Mouse (Mus musculus): ENCODE measurements around the gene Pdzd2. TPM values are rescaled to one million over a fixed set of nuclear protein-coding genes. Genes with fewer than 3 reads are reported as not detected.

The Pdzd2 gene
- polyA plus RNA-seq, 1 experiment from 2014 or later: 22.1 TPM

DNA sequence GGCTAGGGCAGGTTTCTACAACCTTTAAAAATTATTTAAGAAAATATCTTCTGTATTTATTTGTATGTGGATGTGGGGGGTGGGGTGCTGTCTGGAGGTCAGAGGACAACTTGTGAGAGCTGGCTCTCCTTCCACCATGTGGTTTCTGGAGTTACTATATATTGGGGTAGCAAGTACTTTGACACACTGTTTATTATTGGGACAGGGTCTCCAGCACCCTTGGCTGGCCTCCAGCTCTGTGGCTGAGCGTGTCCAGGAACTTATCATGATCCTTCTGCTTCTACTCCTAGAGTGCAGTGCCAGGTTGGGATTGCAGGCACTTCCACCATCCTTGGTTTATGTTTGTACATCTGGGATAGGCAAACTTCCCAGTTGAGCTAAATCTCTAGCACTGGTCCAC, 408.4 kb downstream of the Pdzd2 start:
- H3K27ac ChIP-seq (replicated peaks; ENCODE audit: low read depth, low read length): no peak overlapping the region
- H3K4me1 ChIP-seq (ENCODE audit: control insufficient read depth, insufficient read depth, low read length): no peaks in the 10 kb centered on the region
- H3K36me3 ChIP-seq (ENCODE audit: control insufficient read depth, insufficient read depth, low read length): no peaks in the 10 kb centered on the region; the same call in 1 of the 2 replicates
- ATAC-seq (ENCODE audit: insufficient number of reproducible peaks, low FRiP score, low TSS enrichment, low read depth) (no peak), DNase-seq (ENCODE audit: low spot score) (no peak)
- H3K4me3 ChIP-seq (ENCODE audit: low read depth, low read length): no peak overlapping the region
- 81% methylated on average over 1 of the region's 1 CpGs for WGBS
- no peak overlapping the region for H3K9ac ChIP-seq (ENCODE audit: low read length)
- no peak overlapping the region for H3K4me2 ChIP-seq (ENCODE audit: low read depth, severe bottlenecking)
- H3K27me3 ChIP-seq (ENCODE audit: control insufficient read depth, insufficient read depth, low read length): no peaks in the 10 kb centered on the region
- no peaks in the 10 kb centered on the region for H3K9me3 ChIP-seq (ENCODE audit: control insufficient read depth, low read length)

DNA sequence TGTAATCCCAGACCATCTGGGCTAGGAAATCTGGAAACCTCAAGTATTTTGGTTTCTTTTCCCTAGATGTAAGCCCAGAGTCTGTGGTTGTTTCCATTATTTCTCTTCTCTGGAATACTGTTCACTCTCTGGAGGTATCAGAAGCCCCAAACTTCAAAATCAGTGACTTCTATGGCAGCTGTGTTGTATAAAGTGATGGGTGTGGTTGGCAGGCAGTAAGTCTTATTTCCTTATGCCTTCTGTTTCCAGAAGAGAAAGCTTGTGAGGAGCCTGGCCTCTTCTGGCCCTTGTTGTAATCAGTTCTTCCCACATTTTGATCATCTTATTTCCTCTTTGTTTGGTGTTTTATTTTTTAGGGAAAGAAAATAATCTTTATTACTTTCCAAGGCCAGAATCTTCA, 408.8 kb downstream of the Pdzd2 start:
- H3K9ac ChIP-seq (ENCODE audit: low read length): no peak overlapping the region
- DNase-seq (ENCODE audit: low spot score) (no peak), ATAC-seq (ENCODE audit: insufficient number of reproducible peaks, low FRiP score, low TSS enrichment, low read depth) (no peak)
- H3K27ac ChIP-seq (replicated peaks; ENCODE audit: low read depth, low read length): no peak overlapping the region
- H3K9me3 ChIP-seq (ENCODE audit: control insufficient read depth, low read length): no peaks in the 10 kb centered on the region
- H3K27me3 ChIP-seq (ENCODE audit: control insufficient read depth, insufficient read depth, low read length): no peaks in the 10 kb centered on the region
- H3K4me2 ChIP-seq (ENCODE audit: low read depth, severe bottlenecking): no peak overlapping the region
- H3K4me1 ChIP-seq (ENCODE audit: control insufficient read depth, insufficient read depth, low read length): no peaks in the 10 kb centered on the region
- H3K36me3 ChIP-seq (ENCODE audit: control insufficient read depth, insufficient read depth, low read length): no peaks in the 10 kb centered on the region; the same call in 1 of the 2 replicates
- no peak overlapping the region for H3K4me3 ChIP-seq (ENCODE audit: low read depth, low read length)

- H3K4me3 ChIP-seq (ENCODE audit: low read depth, low read length): no peak overlapping the region
- no peaks in the 10 kb centered on the region for H3K4me1 ChIP-seq (ENCODE audit: control insufficient read depth, insufficient read depth, low read length)
- WGBS: 93% methylated on average over 3 of the region's 3 CpGs
- no peak overlapping the region for H3K27ac ChIP-seq (replicated peaks; ENCODE audit: low read depth, low read length)
- ATAC-seq (ENCODE audit: insufficient number of reproducible peaks, low FRiP score, low TSS enrichment, low read depth) (no peak), DNase-seq (ENCODE audit: low spot score) (no peak)
- H3K9ac ChIP-seq (ENCODE audit: low read length): no peak overlapping the region
- H3K27me3 ChIP-seq (ENCODE audit: control insufficient read depth, insufficient read depth, low read length): no peaks in the 10 kb centered on the region
- no peaks in the 10 kb centered on the region; the same call in 1 of the 2 replicates for H3K36me3 ChIP-seq (ENCODE audit: control insufficient read depth, insufficient read depth, low read length)
- H3K4me2 ChIP-seq (ENCODE audit: low read depth, severe bottlenecking): no peak overlapping the region
- H3K9me3 ChIP-seq (ENCODE audit: control insufficient read depth, low read length): no peaks in the 10 kb centered on the region
These were observed 409.3 kb downstream of the Pdzd2 start for GRCm38 (mm10) chr15:12330389-12330788.

DNA sequence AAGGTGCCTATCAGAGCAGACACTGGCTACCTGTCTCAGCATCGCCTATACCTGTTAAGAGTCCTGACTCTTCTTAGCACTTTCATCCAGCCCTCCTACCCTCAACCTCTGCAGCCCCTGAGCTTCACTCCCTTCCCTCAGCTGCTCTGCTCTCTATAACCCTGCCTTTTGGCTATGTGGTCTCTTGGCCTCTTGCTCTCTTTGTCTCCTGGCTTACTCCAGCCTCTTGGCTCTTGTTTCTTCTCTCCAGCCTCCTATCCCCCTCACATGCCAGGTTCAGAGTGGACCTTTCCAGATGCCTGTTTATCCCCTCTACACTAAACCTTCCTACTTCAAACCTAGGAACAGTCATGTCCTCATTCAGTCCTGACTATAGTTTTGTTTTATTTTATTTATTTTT, 415.4 kb downstream of the Pdzd2 start:
- Histone ChIP-seq H3K4me2 (ENCODE audit: low read depth, severe bottlenecking) (0 out of 2 replicates have a peak overlapping the region, but pooled peaks have one; percentile 8), H3K27me3 (ENCODE audit: control insufficient read depth, insufficient read depth, low read length) (no peaks in the 10 kb centered on the region), H3K36me3 (ENCODE audit: control insufficient read depth, insufficient read depth, low read length) (no peaks in the 10 kb centered on the region; the same call in 1 of the 2 replicates), H3K27ac (replicated peaks; ENCODE audit: low read depth, low read length) (no peak overlapping the region), H3K9me3 (ENCODE audit: control insufficient read depth, low read length) (no peaks in the 10 kb centered on the region), H3K9ac (ENCODE audit: low read length) (no peak overlapping the region), H3K4me3 (ENCODE audit: low read depth, low read length) (no peak overlapping the region), H3K4me1 (ENCODE audit: control insufficient read depth, insufficient read depth, low read length) (0 out of 2 replicates have a peak, but pooled peaks cover 4% of the 10 kb centered on the region)
- no peak for ATAC-seq (ENCODE audit: insufficient number of reproducible peaks, low FRiP score, low TSS enrichment, low read depth)
- DNase-seq (ENCODE audit: low spot score): no peak
- WGBS: 90% methylated on average over 1 of the region's 1 CpGs

- Histone ChIP-seq H3K4me2 (ENCODE audit: low read depth, severe bottlenecking) (peak overlapping the region; percentile 37), H3K4me3 (ENCODE audit: low read depth, low read length) (peak overlapping the region; percentile 93), H3K27me3 (ENCODE audit: control insufficient read depth, insufficient read depth, low read length) (no peaks in the 10 kb centered on the region), H3K9me3 (ENCODE audit: control insufficient read depth, low read length) (no peaks in the 10 kb centered on the region), H3K27ac (replicated peaks; ENCODE audit: low read depth, low read length) (no peak overlapping the region), H3K4me1 (ENCODE audit: control insufficient read depth, insufficient read depth, low read length) (0 out of 2 replicates have a peak, but pooled peaks cover 4% of the 10 kb centered on the region), H3K36me3 (ENCODE audit: control insufficient read depth, insufficient read depth, low read length) (no peaks in the 10 kb centered on the region; the same call in 1 of the 2 replicates), H3K9ac (ENCODE audit: low read length) (peak overlapping the region; percentile 96)
- WGBS: 11% methylated on average over 9 of the region's 9 CpGs
- ATAC-seq (ENCODE audit: insufficient number of reproducible peaks, low FRiP score, low TSS enrichment, low read depth): no peak
- no peak for DNase-seq (ENCODE audit: low spot score)
These were observed 416.9 kb downstream of the Pdzd2 start for GRCm38 (mm10) chr15:12322676-12323402.

GRCm38 (mm10) chr15:12321788-12322621, 417.7 kb downstream of the Pdzd2 start, which contains the start of gene 1810049J17Rik:
Gene 1810049J17Rik, minus strand, starts transcription at chr15:12321899.
- ATAC-seq (ENCODE audit: insufficient number of reproducible peaks, low FRiP score, low TSS enrichment, low read depth): 0 out of 2 replicates have a peak, but pooled peaks have one; percentile 31
- H3K36me3 ChIP-seq (ENCODE audit: control insufficient read depth, insufficient read depth, low read length): no peaks in the 10 kb centered on the region; the same call in 1 of the 2 replicates
- peak within 1 kb of the TSS; percentile 90 for H3K27ac ChIP-seq (replicated peaks; ENCODE audit: low read depth, low read length)
- no peaks in the 10 kb centered on the region for H3K9me3 ChIP-seq (ENCODE audit: control insufficient read depth, low read length)
- H3K9ac ChIP-seq (ENCODE audit: low read length): peak within 1 kb of the TSS; percentile 96
- H3K4me1 ChIP-seq (ENCODE audit: control insufficient read depth, insufficient read depth, low read length): 0 out of 2 replicates have a peak, but pooled peaks cover 4% of the 10 kb centered on the region
- H3K4me3 ChIP-seq (ENCODE audit: low read depth, low read length): peak within 1 kb of the TSS; percentile 93
- DNase-seq (ENCODE audit: low spot score): peak; percentile 68
- no peaks in the 10 kb centered on the region for H3K27me3 ChIP-seq (ENCODE audit: control insufficient read depth, insufficient read depth, low read length)
- under 1% methylated on average over 65 of the region's 70 CpGs for WGBS
- H3K4me2 ChIP-seq (ENCODE audit: low read depth, severe bottlenecking): peak within 1 kb of the TSS; percentile 67

GRCm38 (mm10) chr15:12321091-12321787, 418.5 kb downstream of the Pdzd2 start, which contains the start of gene Golph3:
Gene Golph3, plus strand, starts transcription at chr15:12321450.
- H3K4me2 ChIP-seq (ENCODE audit: low read depth, severe bottlenecking): peak within 1 kb of the TSS; percentile 67
- no peaks in the 10 kb centered on the region for H3K27me3 ChIP-seq (ENCODE audit: control insufficient read depth, insufficient read depth, low read length)
- peak within 1 kb of the TSS; percentile 96 for H3K9ac ChIP-seq (ENCODE audit: low read length)
- H3K9me3 ChIP-seq (ENCODE audit: control insufficient read depth, low read length): no peaks in the 10 kb centered on the region
- peak; percentile 97 for DNase-seq (ENCODE audit: low spot score)
- ATAC-seq (ENCODE audit: insufficient number of reproducible peaks, low FRiP score, low TSS enrichment, low read depth): peak; percentile 94
- H3K4me1 ChIP-seq (ENCODE audit: control insufficient read depth, insufficient read depth, low read length): 0 out of 2 replicates have a peak, but pooled peaks cover 4% of the 10 kb centered on the region
- peak within 1 kb of the TSS; percentile 90 for H3K27ac ChIP-seq (replicated peaks; ENCODE audit: low read depth, low read length)
- H3K36me3 ChIP-seq (ENCODE audit: control insufficient read depth, insufficient read depth, low read length): no peaks in the 10 kb centered on the region; the same call in 1 of the 2 replicates
- H3K4me3 ChIP-seq (ENCODE audit: low read depth, low read length): peak within 1 kb of the TSS; percentile 93
- WGBS: under 1% methylated on average over 73 of the region's 74 CpGs

Measured in limb, embryonic 11.5 days (tissue).